Mouse (Mus musculus) olfactory bulb, adult 2 months (tissue): ENCODE results near the gene Trim7.

ENCODE experiments used
- CTCF ChIP-seq: fragments of 200-500 bp; IDR thresholded peaks from 2 replicates; pipeline ENCODE4 v1.5.1; 2012; ENCODE audit warnings: low read depth, mild to moderate bottlenecking, low read length, moderate library complexity; ENCODE audit not compliant: insufficient read depth
- POLR2A ChIP-seq: fragments of 200-500 bp; IDR thresholded peaks from 2 replicates; pipeline ENCODE4 v1.6.1; 2012; ENCODE audit warnings: mild to moderate bottlenecking, low read depth, low read length, moderate library complexity; ENCODE audit not compliant: insufficient read depth

- TF ChIP-seq POLR2A, result no peak
- TF ChIP-seq CTCF, result no peak
Measured at GRCm38 (mm10) chr11:48798984-48799920, 26.7 kb upstream of the Trim7 start.
